Mouse (Mus musculus): ENCODE results near the gene Nell2. TPM values are rescaled to one million over a fixed set of nuclear protein-coding genes. Genes with fewer than 3 reads are reported as not detected.

The Nell2 gene
- polyA plus RNA-seq, 1 experiment from 2014 or later: 1.1 TPM

- Histone ChIP-seq H3K9me3 (replicated peaks) (peaks cover 6% of the 10 kb centered on the region; the same call in 1 of the 2 replicates), H3K4me2 (no peak overlapping the region), H3K27me3 (replicated peaks) (no peaks in the 10 kb centered on the region), H3K4me3 (no peak overlapping the region), H3K4me1 (no peaks in the 10 kb centered on the region), H3K9ac (no peak overlapping the region), H3K27ac (no peak overlapping the region), H3K36me3 (no peaks in the 10 kb centered on the region)
- ATAC-seq: no peak
- WGBS (ENCODE audit: insufficient replicate concordance): 48% methylated on average over 9 of the region's 9 CpGs
Measured at GRCm38 (mm10) chr15:95193661-95194280, 334.6 kb downstream of the Nell2 start.

DNA sequence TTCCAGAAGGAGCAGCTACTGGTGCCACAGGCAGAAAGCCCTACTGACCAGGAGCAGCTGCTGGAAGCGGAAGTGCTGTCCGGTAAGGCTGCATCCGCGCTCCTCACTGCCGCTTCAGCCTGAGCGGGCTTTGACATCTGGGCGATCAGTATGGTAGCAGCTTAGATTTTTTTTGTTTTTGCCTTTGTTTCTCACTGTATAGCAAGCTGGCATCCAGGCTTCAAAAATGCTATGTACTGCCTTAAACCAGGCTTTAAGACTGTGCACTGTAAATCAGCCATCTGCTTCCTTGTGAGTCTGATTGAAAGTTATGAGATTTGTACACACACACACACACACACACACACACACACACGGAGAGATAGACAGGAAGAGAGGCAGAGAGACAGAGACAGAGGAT lies 335.4 kb downstream of the Nell2 start:
- Histone ChIP-seq H3K4me1 (no peaks in the 10 kb centered on the region), H3K9me3 (replicated peaks) (peaks cover 6% of the 10 kb centered on the region; the same call in 1 of the 2 replicates), H3K4me2 (no peak overlapping the region), H3K9ac (no peak overlapping the region), H3K27ac (no peak overlapping the region), H3K36me3 (no peaks in the 10 kb centered on the region), H3K4me3 (no peak overlapping the region), H3K27me3 (replicated peaks) (no peaks in the 10 kb centered on the region)
- ATAC-seq: no peak
- WGBS (ENCODE audit: insufficient replicate concordance): 70% methylated on average over 8 of the region's 8 CpGs

GRCm38 (mm10) chr15:95186226-95186625 lies 342.1 kb downstream of the Nell2 start:
- ATAC-seq: no peak
- Histone ChIP-seq H3K4me3 (no peak overlapping the region), H3K27me3 (replicated peaks) (no peaks in the 10 kb centered on the region), H3K4me2 (no peak overlapping the region), H3K36me3 (no peaks in the 10 kb centered on the region), H3K4me1 (no peaks in the 10 kb centered on the region), H3K9ac (no peak overlapping the region), H3K27ac (no peak overlapping the region), H3K9me3 (replicated peaks) (peaks cover 6% of the 10 kb centered on the region; the same call in 1 of the 2 replicates)
- WGBS (ENCODE audit: insufficient replicate concordance): 44% methylated on average over 10 of the region's 10 CpGs

DNA sequence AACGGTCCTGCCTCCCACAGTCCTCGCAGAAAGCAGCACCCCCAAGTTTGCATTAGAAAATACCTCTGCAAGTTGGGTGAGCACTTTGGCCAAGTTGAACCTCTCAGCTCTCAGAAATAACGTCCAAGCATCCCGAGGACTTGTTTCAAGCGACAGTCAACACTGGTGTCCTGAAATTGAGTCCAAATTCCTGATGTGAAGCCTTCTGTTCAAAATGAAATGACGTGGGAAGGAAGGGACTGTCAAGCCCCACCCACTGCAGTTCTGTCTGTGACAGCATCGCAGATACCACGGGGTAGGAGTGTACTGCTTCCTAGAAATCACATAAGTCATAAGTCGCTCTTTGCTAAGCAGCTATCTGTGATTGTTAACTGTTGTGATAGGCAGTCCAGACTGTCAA lies 342.9 kb downstream of the Nell2 start:
- 45% methylated on average over 9 of the region's 9 CpGs for WGBS (ENCODE audit: insufficient replicate concordance)
- Histone ChIP-seq H3K4me2 (no peak overlapping the region), H3K27me3 (replicated peaks) (no peaks in the 10 kb centered on the region), H3K9ac (no peak overlapping the region), H3K9me3 (replicated peaks) (peaks cover 6% of the 10 kb centered on the region; the same call in 1 of the 2 replicates), H3K4me1 (no peaks in the 10 kb centered on the region), H3K4me3 (no peak overlapping the region), H3K27ac (no peak overlapping the region), H3K36me3 (no peaks in the 10 kb centered on the region)
- ATAC-seq: no peak

- WGBS (ENCODE audit: insufficient replicate concordance): 63% methylated on average over 5 of the region's 5 CpGs
- no peaks in the 10 kb centered on the region for H3K27me3 ChIP-seq (replicated peaks)
- no peaks in the 10 kb centered on the region for H3K9me3 ChIP-seq (replicated peaks)
- H3K4me1 ChIP-seq: no peaks in the 10 kb centered on the region
- no peak for ATAC-seq
- no peak overlapping the region for H3K4me2 ChIP-seq
- H3K36me3 ChIP-seq: no peaks in the 10 kb centered on the region
- no peak overlapping the region for H3K4me3 ChIP-seq
- no peak overlapping the region for H3K27ac ChIP-seq
- H3K9ac ChIP-seq: no peak overlapping the region
Measured at GRCm38 (mm10) chr15:95183450-95183849, 344.9 kb downstream of the Nell2 start.

DNA sequence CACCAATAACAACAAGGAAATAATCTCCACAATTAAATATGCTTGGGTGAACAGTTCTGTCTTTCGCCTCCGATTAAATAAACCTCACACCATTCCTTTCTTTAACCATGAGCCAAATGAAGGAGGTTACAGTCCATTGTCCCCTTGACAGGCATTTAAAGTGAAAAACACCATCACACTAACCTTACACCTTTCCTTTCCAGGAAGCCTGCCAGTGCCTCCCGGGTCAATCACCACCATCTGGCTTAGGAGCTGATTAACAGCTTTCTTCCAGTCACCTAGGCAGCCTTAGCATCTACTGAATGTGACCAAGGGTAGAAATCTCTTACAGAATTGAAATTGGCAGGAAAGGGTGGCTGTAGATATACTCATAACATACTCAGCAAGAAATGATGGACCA lies 371.5 kb downstream of the Nell2 start:
- ATAC-seq: no peak

DNA sequence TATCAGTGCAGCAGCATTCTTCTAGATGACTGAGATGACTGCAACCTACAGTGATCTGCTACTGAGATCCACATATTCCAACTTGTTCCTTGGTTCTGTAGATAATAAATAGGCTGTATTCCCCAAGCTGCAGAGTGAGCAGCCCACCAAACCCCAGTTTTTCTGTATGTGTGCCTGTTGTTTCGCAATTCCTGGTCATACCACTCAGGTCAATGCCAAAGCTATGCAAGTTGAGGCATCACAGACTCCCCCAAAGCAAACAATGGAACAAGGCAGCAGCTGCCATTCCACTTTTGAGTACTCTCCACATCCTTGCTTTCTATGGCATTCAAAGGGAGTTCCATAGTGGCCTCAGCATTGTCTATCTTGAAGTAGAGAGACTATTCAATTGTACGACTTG lies 383.2 kb downstream of the Nell2 start:
- Histone ChIP-seq H3K4me3 (no peak overlapping the region), H3K27me3 (replicated peaks) (no peaks in the 10 kb centered on the region), H3K9me3 (replicated peaks) (no peaks in the 10 kb centered on the region; the same call in 1 of the 2 replicates), H3K9ac (no peak overlapping the region), H3K27ac (no peak overlapping the region), H3K4me2 (no peak overlapping the region), H3K4me1 (no peaks in the 10 kb centered on the region), H3K36me3 (no peaks in the 10 kb centered on the region)
- ATAC-seq: no peak
- 51% methylated on average over 2 of the region's 2 CpGs for WGBS (ENCODE audit: insufficient replicate concordance)

More for the DNA sequence above, 371.5 kb downstream of the Nell2 start:
- Histone ChIP-seq H3K36me3 (no peaks in the 10 kb centered on the region), H3K27me3 (replicated peaks) (no peaks in the 10 kb centered on the region), H3K27ac (no peak overlapping the region), H3K4me2 (no peak overlapping the region), H3K4me1 (no peaks in the 10 kb centered on the region), H3K4me3 (no peak overlapping the region), H3K9ac (no peak overlapping the region), H3K9me3 (replicated peaks) (no peaks in the 10 kb centered on the region)
- 51% methylated on average over 3 of the region's 3 CpGs for WGBS (ENCODE audit: insufficient replicate concordance)

GRCm38 (mm10) chr15:95144131-95144530 lies 384.2 kb downstream of the Nell2 start:
- Histone ChIP-seq H3K9me3 (replicated peaks) (no peaks in the 10 kb centered on the region), H3K27me3 (replicated peaks) (no peaks in the 10 kb centered on the region), H3K4me2 (no peak overlapping the region), H3K27ac (no peak overlapping the region), H3K36me3 (no peaks in the 10 kb centered on the region), H3K4me3 (no peak overlapping the region), H3K4me1 (no peaks in the 10 kb centered on the region), H3K9ac (no peak overlapping the region)
- ATAC-seq: no peak
- WGBS (ENCODE audit: insufficient replicate concordance): 45% methylated on average over 2 of the region's 2 CpGs

DNA sequence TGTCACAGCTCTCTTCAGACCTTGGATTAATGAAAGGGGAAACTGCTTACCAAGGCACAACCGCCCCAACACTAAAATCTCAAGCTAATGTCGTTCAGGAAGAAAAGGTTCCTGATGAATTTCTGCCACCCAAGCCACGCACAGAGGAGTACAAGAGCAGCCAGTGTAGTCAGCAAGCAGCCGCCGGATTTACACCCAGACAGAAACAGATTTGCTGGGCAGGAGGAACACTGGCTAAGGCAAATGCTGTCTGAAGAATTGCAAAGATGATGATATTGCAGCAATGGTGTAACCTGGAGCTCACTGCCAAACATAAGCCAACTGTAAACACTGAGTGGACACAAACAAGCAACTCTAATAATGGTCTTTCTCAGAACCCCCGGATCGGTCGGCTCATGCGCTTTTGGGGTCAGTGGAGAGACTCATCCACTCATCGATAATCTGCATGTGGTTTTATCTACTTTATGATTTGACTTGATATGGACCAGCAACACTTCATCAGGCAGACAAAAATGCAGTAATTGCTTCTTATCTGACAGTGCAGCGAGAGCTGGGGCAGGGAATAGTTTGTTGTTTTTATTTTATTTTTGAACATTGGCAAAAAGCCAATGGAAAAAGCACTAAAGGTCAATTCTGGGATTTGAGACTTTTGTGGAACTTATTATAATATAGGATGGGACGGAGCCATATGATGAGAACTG lies 389.5 kb downstream of the Nell2 start:
- Histone ChIP-seq H3K9me3 (replicated peaks) (no peaks in the 10 kb centered on the region), H3K4me2 (no peak overlapping the region), H3K27me3 (replicated peaks) (no peaks in the 10 kb centered on the region), H3K9ac (no peak overlapping the region), H3K4me1 (no peaks in the 10 kb centered on the region), H3K36me3 (no peaks in the 10 kb centered on the region), H3K4me3 (no peak overlapping the region), H3K27ac (no peak overlapping the region)
- WGBS (ENCODE audit: insufficient replicate concordance): 65% methylated on average over 12 of the region's 12 CpGs
- ATAC-seq: no peak

DNA sequence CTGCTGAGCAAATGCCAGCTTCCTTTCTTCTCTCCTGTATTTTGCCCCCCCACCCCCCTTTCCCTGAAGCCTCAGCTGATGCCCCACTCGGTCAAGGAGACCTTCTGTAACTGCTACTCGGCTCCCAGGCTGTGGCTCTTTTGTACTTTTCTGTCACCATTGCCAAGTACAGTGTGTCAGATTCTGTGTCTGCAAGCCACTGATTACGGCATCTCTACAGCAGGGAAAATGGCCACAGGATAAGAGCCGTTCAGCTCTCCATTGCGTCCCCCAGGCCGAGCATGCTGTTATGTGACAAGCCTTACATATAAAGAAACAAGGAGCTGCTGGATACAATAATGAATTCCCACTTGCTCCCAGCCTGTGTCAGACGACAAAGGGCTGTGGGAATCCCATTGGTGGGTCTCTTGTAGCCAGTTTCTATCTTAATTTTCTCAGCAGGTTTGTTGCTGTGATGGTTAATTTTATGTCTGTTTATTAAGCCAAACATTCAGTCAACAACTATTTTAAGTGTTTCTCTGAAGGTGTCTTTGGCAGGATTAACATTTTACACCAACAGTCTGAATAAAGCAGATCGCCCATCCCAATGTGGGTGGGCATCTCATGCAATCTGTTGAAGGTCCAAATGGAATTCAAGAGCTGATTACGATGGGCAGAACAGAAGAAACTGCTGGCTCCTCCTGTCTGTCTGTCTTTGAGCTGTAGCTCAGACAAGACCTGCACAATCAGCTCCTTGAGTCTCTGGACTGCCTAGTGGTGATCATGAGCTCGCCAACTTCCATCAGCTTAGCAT lies 391.1 kb downstream of the Nell2 start:
- no peak overlapping the region for H3K27ac ChIP-seq
- no peaks in the 10 kb centered on the region for H3K36me3 ChIP-seq
- H3K9ac ChIP-seq: no peak overlapping the region
- WGBS (ENCODE audit: insufficient replicate concordance): 63% methylated on average over 10 of the region's 10 CpGs
- no peaks in the 10 kb centered on the region for H3K4me1 ChIP-seq
- no peak overlapping the region for H3K4me3 ChIP-seq
- no peaks in the 10 kb centered on the region for H3K27me3 ChIP-seq (replicated peaks)
- ATAC-seq: no peak
- H3K9me3 ChIP-seq (replicated peaks): no peaks in the 10 kb centered on the region
- H3K4me2 ChIP-seq: no peak overlapping the region

- H3K36me3 ChIP-seq: no peaks in the 10 kb centered on the region
- no peaks in the 10 kb centered on the region for H3K9me3 ChIP-seq (replicated peaks)
- peak; percentile 35; the same call in 1 of the 2 replicates for ATAC-seq
- H3K4me3 ChIP-seq: no peak overlapping the region
- 85% methylated on average over 17 of the region's 17 CpGs for WGBS (ENCODE audit: insufficient replicate concordance)
- H3K27ac ChIP-seq: no peak overlapping the region
- H3K27me3 ChIP-seq (replicated peaks): no peaks in the 10 kb centered on the region
- H3K9ac ChIP-seq: no peak overlapping the region
- H3K4me2 ChIP-seq: no peak overlapping the region
- no peaks in the 10 kb centered on the region for H3K4me1 ChIP-seq
Measured at GRCm38 (mm10) chr15:95135926-95136609, 392.3 kb downstream of the Nell2 start.

Measured in liver, embryonic 12.5 days (tissue).